Comparison of ENCODE assay signal across 9 mouse cellular contexts in the genomic region with DNA sequence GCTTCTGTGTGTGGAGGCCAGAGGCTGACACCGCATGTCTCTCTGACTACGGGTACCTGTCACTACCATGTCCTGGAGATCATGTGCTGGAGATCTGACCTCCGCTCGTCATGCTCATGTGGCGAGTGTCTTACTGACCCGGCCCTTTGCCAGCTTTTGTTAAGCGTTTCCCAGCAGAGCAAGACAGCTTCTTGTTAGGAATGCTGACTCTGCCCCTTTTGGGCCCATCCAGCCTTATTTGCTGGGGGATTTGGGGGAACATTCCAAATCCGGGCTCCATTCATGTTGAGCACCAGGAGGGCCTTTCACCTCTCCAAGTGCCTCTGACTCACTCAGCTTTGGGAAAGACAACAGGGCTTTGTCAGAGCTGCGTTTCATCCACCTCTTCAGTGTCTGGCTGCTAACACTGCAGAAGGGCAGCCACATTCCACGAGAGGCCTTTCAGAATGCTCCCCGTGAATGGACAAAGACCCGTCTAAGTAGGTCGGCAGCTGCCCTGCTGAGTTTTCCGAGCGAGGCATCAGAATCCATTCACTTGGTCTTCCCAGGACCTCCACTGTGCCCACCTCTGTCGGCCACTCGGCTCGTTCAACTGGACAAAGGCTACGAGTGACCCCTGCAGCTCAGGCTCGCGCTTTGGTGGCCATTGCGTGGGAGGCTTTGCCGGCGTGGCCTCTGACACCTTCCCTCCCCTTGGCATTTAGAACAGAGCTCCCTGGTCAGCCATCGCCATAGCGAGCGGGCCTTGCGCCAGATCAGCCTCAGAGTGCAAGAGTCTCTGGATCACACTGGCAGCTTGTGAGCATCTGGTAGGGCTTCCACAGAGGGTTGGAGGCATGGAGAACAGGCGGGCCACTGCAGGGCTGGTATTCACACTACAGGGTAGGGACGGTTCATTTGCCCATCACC. TPM values are rescaled to one million over a fixed set of nuclear protein-coding genes. Genes with fewer than 3 reads are reported as not detected.
DNase-seq lines count a peak whose midpoint lies in the region; ATAC-seq and TF ChIP-seq lines count a peak whose summit lies in the region.
"Had no signal": no experiment of that assay in that cellular context is flagged by ENCODE, and none has a peak within 500 bp of the region (broad histone marks: within the 10 kb centered on the region; RNA-seq: fewer than 3 reads in every experiment).

No protein-coding gene starts in this region.

- peak; percentile 62 to 64 for DNase-seq in right cerebral cortex, postnatal 10 days (ENCODE audit: low spot score in 2 of 2)
- DNase-seq in right cerebral cortex, adult 18-20 months = no peak
- peak; percentile 57 for DNase-seq in embryonic facial prominence, embryonic 11.5 days (ENCODE audit: low spot score)
- DNase-seq in layer of hippocampus, postnatal 10 days (ENCODE audit: low spot score in 2 of 2) = peak; percentile 51 to 62
- DNase-seq in spleen, postnatal 10 days (ENCODE audit: low spot score in 2 of 2) = no peak
- DNase-seq in thymus, adult 2 months = no peak
- DNase-seq in urinary bladder, adult 18-20 months (ENCODE audit: low spot score in 2 of 2) = no peak

- H3K9ac ChIP-seq in embryonic facial prominence, embryonic 11.5 days (replicated peaks; ENCODE audit: low read length) = no peak overlapping the region
- no peak overlapping the region for H3K9ac ChIP-seq in neural tube, embryonic 13.5 days

- H3K27me3 ChIP-seq in embryonic facial prominence, embryonic 11.5 days (ENCODE audit: control insufficient read depth, insufficient read depth, low read length) = no peaks in the 10 kb centered on the region
- H3K27me3 ChIP-seq in neural tube, embryonic 13.5 days = no peaks in the 10 kb centered on the region
- H3K27me3 ChIP-seq in thymus, adult 2 months (ENCODE audit: control insufficient read depth, insufficient read depth, low read length) = no peaks in the 10 kb centered on the region

- no peak overlapping the region for H3K4me3 ChIP-seq in embryonic facial prominence, embryonic 11.5 days (ENCODE audit: low read depth, low read length)
- H3K4me3 ChIP-seq in neural tube, embryonic 13.5 days = no peak overlapping the region
- no peak overlapping the region for H3K4me3 ChIP-seq in thymus, adult 2 months (ENCODE audit: control insufficient read depth, insufficient read depth, low read length)
- H3K4me3 ChIP-seq: myocyte had no signal

- H3K27ac ChIP-seq in embryonic facial prominence, embryonic 11.5 days (replicated peaks; ENCODE audit: low read depth, low read length) = 0 out of 2 replicates have a peak overlapping the region, but pooled peaks have one; percentile 28
- H3K27ac ChIP-seq in neural tube, embryonic 13.5 days (replicated peaks) = no peak overlapping the region
- no peak overlapping the region for H3K27ac ChIP-seq in thymus, adult 2 months (ENCODE audit: control insufficient read depth, insufficient read depth, low read length)

- no peak overlapping the region for H3K4me2 ChIP-seq in embryonic facial prominence, embryonic 11.5 days (ENCODE audit: low read depth, low read length)
- peak overlapping the region; percentile 17; the same call in 1 of the 2 replicates for H3K4me2 ChIP-seq in neural tube, embryonic 13.5 days

- H3K36me3 ChIP-seq in embryonic facial prominence, embryonic 11.5 days (replicated peaks; ENCODE audit: control insufficient read depth, insufficient read depth, low read depth, low read length) = no peaks in the 10 kb centered on the region
- no peaks in the 10 kb centered on the region for H3K36me3 ChIP-seq in neural tube, embryonic 13.5 days
- H3K36me3 ChIP-seq in thymus, adult 2 months (ENCODE audit: control insufficient read depth, insufficient read depth, low read length) = no peaks in the 10 kb centered on the region

- no peaks in the 10 kb centered on the region; the same call in 1 of the 2 replicates for H3K4me1 ChIP-seq in embryonic facial prominence, embryonic 11.5 days (ENCODE audit: control insufficient read depth, insufficient read depth, low read length)
- peaks cover 12% of the 10 kb centered on the region for H3K4me1 ChIP-seq in neural tube, embryonic 13.5 days (replicated peaks)
- H3K4me1 ChIP-seq in thymus, adult 2 months (replicated peaks; ENCODE audit: control insufficient read depth, insufficient read depth, low read length) = no peaks in the 10 kb centered on the region

- ATAC-seq in embryonic facial prominence, embryonic 11.5 days (replicated peaks; ENCODE audit: insufficient number of reproducible peaks, low FRiP score, low TSS enrichment, low read depth) = peak; percentile 72; the same call in 1 of the 2 replicates
- no peak; the same call in 1 of the 2 replicates for ATAC-seq in neural tube, embryonic 13.5 days (ENCODE audit: low read depth)

- WGBS in embryonic facial prominence, embryonic 11.5 days = 40% methylated on average over 30 of the region's 30 CpGs
- WGBS in neural tube, embryonic 13.5 days = 40% methylated on average over 30 of the region's 30 CpGs
- WGBS in thymus, adult 2 months = 90% methylated on average over 30 of the region's 30 CpGs

- no peak for TF ChIP-seq CTCF in thymus, adult 2 months (IDR thresholded peaks at IDR 0.05; ENCODE audit: borderline replicate concordance, control insufficient read depth, extremely low read depth, insufficient read depth, low read length, poor library complexity)

- H3K9me3 ChIP-seq in embryonic facial prominence, embryonic 11.5 days (replicated peaks; ENCODE audit: control insufficient read depth, low read length) = no peaks in the 10 kb centered on the region
- H3K9me3 ChIP-seq in neural tube, embryonic 13.5 days = no peaks in the 10 kb centered on the region

- no peak for TF ChIP-seq POLR2A in thymus, adult 2 months (IDR thresholded peaks at IDR 0.05; ENCODE audit: control insufficient read depth, extremely low read depth, insufficient read depth, low read length, poor library complexity)

RNA-seq across cellular contexts. Expression of gene Nxnl2, which starts 58.3 kb away (rescaled TPM):
- polyA plus RNA-seq in embryonic facial prominence, embryonic 11.5 days (2014; fragmentation: Nextera tagmentation; extraction: Ambion mirVana) = 0.91 and 1.7 TPM in 2 replicates
- 1 to 10 TPM; 1.3 TPM for total RNA-seq in layer of hippocampus, postnatal 10 days (2021)
- 0.50 and 0.92 TPM in 2 replicates for polyA plus RNA-seq in neural tube, embryonic 13.5 days (2015; fragmentation: Nextera tagmentation; extraction: Ambion mirVana)
- 1.5 and 1.8 TPM in 2 replicates for polyA plus RNA-seq in thymus, adult 2 months (2012; rRNA removed)
- polyA plus RNA-seq: myocyte had no signal

Comparison
In these comparisons a context has a peak if more than half of its experiments do, and no peak if none do; other contexts are left out.
1. DNase-seq: peak in right cerebral cortex, postnatal 10 days (2 of 2), embryonic facial prominence, embryonic 11.5 days (single experiment) and layer of hippocampus, postnatal 10 days (2 of 2); none in right cerebral cortex, adult 18-20 months (single experiment), spleen, postnatal 10 days (0 of 2), thymus, adult 2 months (single experiment) and urinary bladder, adult 18-20 months (0 of 2).